Mouse (Mus musculus): ENCODE results near the gene Atp8b3. TPM values are rescaled to one million over a fixed set of nuclear protein-coding genes. Genes with fewer than 3 reads are reported as not detected.
A peak's percentile ranks its signal among the peaks of the same experiment; 100 is the strongest.

Gene Atp8b3
- polyA plus RNA-seq, 1 experiment from 2014 or later = not detected

GRCm38 (mm10) chr10:80478531-80478930 is 60.4 kb downstream of the Atp8b3 start:
- H3K4me1 ChIP-seq (ENCODE audit: insufficient read depth) = peaks cover 10% of the 10 kb centered on the region
- H3K36me3 ChIP-seq (replicated peaks; ENCODE audit: insufficient read depth, low read length) = no peaks in the 10 kb centered on the region
- H3K4me3 ChIP-seq (ENCODE audit: low read depth, low read length) = no peak overlapping the region
- H3K27ac ChIP-seq (ENCODE audit: low read depth) = no peak overlapping the region
- no peak overlapping the region for H3K4me2 ChIP-seq (ENCODE audit: low read depth, low read length)
- TF ChIP-seq CTCF (IDR thresholded peaks at IDR 0.05; ENCODE audit: low read depth) (no peak), EP300 (IDR thresholded peaks at IDR 0.05; ENCODE audit: low read depth) (no peak)
- WGBS (ENCODE audit: insufficient replicate concordance) = 65% methylated on average over 5 of the region's 5 CpGs
- H3K9me3 ChIP-seq (ENCODE audit: low read length) = no peaks in the 10 kb centered on the region
- DNase-seq (no peak), ATAC-seq (no peak)
- H3K9ac ChIP-seq (replicated peaks) = no peak overlapping the region
- H3K27me3 ChIP-seq (ENCODE audit: insufficient read depth, low read length) = peaks cover 36% of the 10 kb centered on the region

GRCm38 (mm10) chr10:80475290-80475959 is 63.5 kb downstream of the Atp8b3 start:
- TF ChIP-seq CTCF (IDR thresholded peaks at IDR 0.05; ENCODE audit: low read depth) = no peak
- TF ChIP-seq EP300 (IDR thresholded peaks at IDR 0.05; ENCODE audit: low read depth) = peak; percentile 75; the same call in 1 of the 2 replicates
- Histone ChIP-seq H3K9me3 (ENCODE audit: low read length) (no peaks in the 10 kb centered on the region), H3K4me1 (ENCODE audit: insufficient read depth) (peaks cover 10% of the 10 kb centered on the region), H3K4me3 (ENCODE audit: low read depth, low read length) (peak overlapping the region; percentile 49), H3K27ac (ENCODE audit: low read depth) (peak overlapping the region; percentile 58), H3K9ac (replicated peaks) (peak overlapping the region; percentile 31), H3K4me2 (ENCODE audit: low read depth, low read length) (peak overlapping the region; percentile 65), H3K36me3 (replicated peaks; ENCODE audit: insufficient read depth, low read length) (no peaks in the 10 kb centered on the region), H3K27me3 (ENCODE audit: insufficient read depth, low read length) (peaks cover 38% of the 10 kb centered on the region)
- WGBS (ENCODE audit: insufficient replicate concordance) = 2% methylated on average over 49 of the region's 58 CpGs
- peak; percentile 94 for ATAC-seq
- DNase-seq = peak; percentile 93

Other genes starting within 250 kb of the Atp8b3 start
- 453 and 466 TPM in 2 replicates for gene Rps15, start 246.7 kb downstream of the Atp8b3 start, polyA plus RNA-seq (2015; fragmentation: Nextera tagmentation; extraction: Ambion mirVana)
- gene Apc2, start 243.1 kb downstream of the Atp8b3 start, polyA plus RNA-seq (2015; fragmentation: Nextera tagmentation; extraction: Ambion mirVana) = 0.05 and 0.20 TPM in 2 replicates
- 25.5 and 27.4 TPM in 2 replicates for gene 2310011J03Rik, start 218.6 kb downstream of the Atp8b3 start, polyA plus RNA-seq (2015; fragmentation: Nextera tagmentation; extraction: Ambion mirVana)
- gene Pcsk4, start 209.6 kb downstream of the Atp8b3 start, polyA plus RNA-seq (2015; fragmentation: Nextera tagmentation; extraction: Ambion mirVana) = 5.6 TPM in 2 replicates
- 167 and 174 TPM in 2 replicates for gene Reep6, start 209.2 kb downstream of the Atp8b3 start, polyA plus RNA-seq (2015; fragmentation: Nextera tagmentation; extraction: Ambion mirVana)
- 1.5 and 1.8 TPM in 2 replicates for gene Adamtsl5, start 190.7 kb downstream of the Atp8b3 start, polyA plus RNA-seq (2015; fragmentation: Nextera tagmentation; extraction: Ambion mirVana)
- 0.08 and 0.20 TPM in 2 replicates for gene Plk5, start 182.7 kb downstream of the Atp8b3 start, polyA plus RNA-seq (2015; fragmentation: Nextera tagmentation; extraction: Ambion mirVana)
- gene Mex3d, start 151.5 kb downstream of the Atp8b3 start, polyA plus RNA-seq (2015; fragmentation: Nextera tagmentation; extraction: Ambion mirVana) = 0.72 and 0.99 TPM in 2 replicates
- gene Mbd3, start 139.6 kb downstream of the Atp8b3 start, polyA plus RNA-seq (2015; fragmentation: Nextera tagmentation; extraction: Ambion mirVana) = 33.4 and 33.5 TPM in 2 replicates
- gene Uqcr11, start 132.3 kb downstream of the Atp8b3 start, polyA plus RNA-seq (2015; fragmentation: Nextera tagmentation; extraction: Ambion mirVana) = 753 and 771 TPM in 2 replicates
- 28.2 and 29.5 TPM in 2 replicates for gene Tcf3, start 105.5 kb downstream of the Atp8b3 start, polyA plus RNA-seq (2015; fragmentation: Nextera tagmentation; extraction: Ambion mirVana)
- gene Onecut3, start 44.3 kb downstream of the Atp8b3 start, polyA plus RNA-seq (2015; fragmentation: Nextera tagmentation; extraction: Ambion mirVana) = not detected in 2 replicates
- gene Rexo1, start 22.4 kb upstream of the Atp8b3 start, polyA plus RNA-seq (2015; fragmentation: Nextera tagmentation; extraction: Ambion mirVana) = 7.4 and 8.1 TPM in 2 replicates
- 6.1 and 6.5 TPM in 2 replicates for gene Klf16, start 38.2 kb upstream of the Atp8b3 start, polyA plus RNA-seq (2015; fragmentation: Nextera tagmentation; extraction: Ambion mirVana)
- gene Abhd17a, start 51.2 kb upstream of the Atp8b3 start, polyA plus RNA-seq (2015; fragmentation: Nextera tagmentation; extraction: Ambion mirVana) = 50.2 and 59.3 TPM in 2 replicates
- gene Scamp4, start 63.7 kb upstream of the Atp8b3 start, polyA plus RNA-seq (2015; fragmentation: Nextera tagmentation; extraction: Ambion mirVana) = 27.5 and 29.2 TPM in 2 replicates
- gene Adat3, start 63.8 kb upstream of the Atp8b3 start, polyA plus RNA-seq (2015; fragmentation: Nextera tagmentation; extraction: Ambion mirVana) = 2.1 and 2.6 TPM in 2 replicates
- 0.20 and 0.52 TPM in 2 replicates for gene Gm49322, start 66.9 kb upstream of the Atp8b3 start, polyA plus RNA-seq (2015; fragmentation: Nextera tagmentation; extraction: Ambion mirVana)
- gene Csnk1g2, start 83.7 kb upstream of the Atp8b3 start, polyA plus RNA-seq (2015; fragmentation: Nextera tagmentation; extraction: Ambion mirVana) = 41.4 and 45.8 TPM in 2 replicates
- gene Btbd2, start 117.9 kb upstream of the Atp8b3 start, polyA plus RNA-seq (2015; fragmentation: Nextera tagmentation; extraction: Ambion mirVana) = 10.7 and 11.5 TPM in 2 replicates
- gene Mknk2, start 139.0 kb upstream of the Atp8b3 start, polyA plus RNA-seq (2015; fragmentation: Nextera tagmentation; extraction: Ambion mirVana) = 45.8 and 46.1 TPM in 2 replicates
- gene Mob3a, start 162.9 kb upstream of the Atp8b3 start, polyA plus RNA-seq (2015; fragmentation: Nextera tagmentation; extraction: Ambion mirVana) = 14.7 and 17.3 TPM in 2 replicates
- gene Izumo4, start 163.1 kb upstream of the Atp8b3 start, polyA plus RNA-seq (2015; fragmentation: Nextera tagmentation; extraction: Ambion mirVana) = 7.9 and 10.4 TPM in 2 replicates
- 16.4 and 19.0 TPM in 2 replicates for gene Ap3d1, start 203.1 kb upstream of the Atp8b3 start, polyA plus RNA-seq (2015; fragmentation: Nextera tagmentation; extraction: Ambion mirVana)
- gene Dot1l, start 216.1 kb upstream of the Atp8b3 start, polyA plus RNA-seq (2015; fragmentation: Nextera tagmentation; extraction: Ambion mirVana) = 4.6 TPM in 2 replicates

All from liver, postnatal 0 days (tissue).